ENCODE assay signal across 8 mouse cellular contexts in genomic region chr10:77515385-77516348, GRCm38 (mm10). TPM values are rescaled to one million over a fixed set of nuclear protein-coding genes. Genes with fewer than 3 reads are reported as not detected.
DNase-seq lines count a peak whose midpoint lies in the region; ATAC-seq and TF ChIP-seq lines count a peak whose summit lies in the region.

Gene Fam207a, minus strand, starts transcription at chr10:77515785.

- TF ChIP-seq EP300 in CH12.LX (IDR thresholded peaks at IDR 0.05; ENCODE audit: low read length) = no peak
- TF ChIP-seq EP300 in heart, postnatal 0 days (IDR thresholded peaks at IDR 0.05; ENCODE audit: low read depth) = no peak; the same call in 1 of the 2 replicates

- dilution Hi-C loops in CH12.LX (cut with MboI; ENCODE audit: extremely low pct_ligation_motif_present, extremely low pct_unique_long_range_greater_than_20kb, low sequenced_read_pairs) = no loop called here

- H3K36me3 ChIP-seq in CH12.LX (replicated peaks in 1 of 2; ENCODE audit: control insufficient read depth in 1 of 2, insufficient read depth in 1 of 2, low read length in 1 of 2) = peaks cover 26 to 37% of the 10 kb centered on the region in 2 experiments
- H3K36me3 ChIP-seq in forebrain, embryonic 12.5 days (replicated peaks) = peaks cover 35% of the 10 kb centered on the region
- H3K36me3 ChIP-seq in heart, postnatal 0 days (replicated peaks; ENCODE audit: control insufficient read depth, insufficient read depth, low read length) = peaks cover 34% of the 10 kb centered on the region
- H3K36me3 ChIP-seq in liver, embryonic 16.5 days (ENCODE audit: control insufficient read depth, insufficient read depth) = peaks cover 3% of the 10 kb centered on the region; the same call in 1 of the 2 replicates
- H3K36me3 ChIP-seq in neural tube, embryonic 13.5 days = peaks cover 34% of the 10 kb centered on the region
- no peaks in the 10 kb centered on the region; the same call in 1 of the 2 replicates for H3K36me3 ChIP-seq in testis, adult 2 months (ENCODE audit: control insufficient read depth, insufficient read depth, low read length)

- no peaks in the 10 kb centered on the region for H3K27me3 ChIP-seq in CH12.LX (replicated peaks)
- H3K27me3 ChIP-seq in forebrain, embryonic 12.5 days = no peaks in the 10 kb centered on the region
- H3K27me3 ChIP-seq in heart, postnatal 0 days (ENCODE audit: control insufficient read depth, insufficient read depth, low read length) = no peaks in the 10 kb centered on the region
- no peaks in the 10 kb centered on the region for H3K27me3 ChIP-seq in liver, embryonic 16.5 days (ENCODE audit: control insufficient read depth, insufficient read depth, low read depth, low read length)
- H3K27me3 ChIP-seq in neural tube, embryonic 13.5 days = no peaks in the 10 kb centered on the region
- H3K27me3 ChIP-seq in testis, adult 2 months (ENCODE audit: control insufficient read depth, insufficient read depth, low read length) = no peaks in the 10 kb centered on the region

- TF ChIP-seq CTCF in CH12.LX (conservative IDR thresholded peaks at IDR 0.05 in 1 of 2, IDR thresholded peaks at IDR 0.05 in 1 of 2; ENCODE audit: low read depth in 2 of 2, low read length in 2 of 2) = no peak
- TF ChIP-seq CTCF in heart, postnatal 0 days (IDR thresholded peaks at IDR 0.05; ENCODE audit: low read depth) = no peak
- TF ChIP-seq CTCF in testis, adult 2 months (IDR thresholded peaks at IDR 0.05; ENCODE audit: control insufficient read depth, insufficient read depth, insufficient replicate concordance, low read depth, low read length) = no peak

- peaks cover 3% of the 10 kb centered on the region for H3K9me3 ChIP-seq in CH12.LX (replicated peaks; ENCODE audit: low read length)
- no peaks in the 10 kb centered on the region for H3K9me3 ChIP-seq in forebrain, embryonic 12.5 days
- H3K9me3 ChIP-seq in heart, postnatal 0 days (replicated peaks; ENCODE audit: control insufficient read depth, low read length) = no peaks in the 10 kb centered on the region
- no peaks in the 10 kb centered on the region for H3K9me3 ChIP-seq in liver, embryonic 16.5 days (replicated peaks; ENCODE audit: control insufficient read depth, low read length)
- H3K9me3 ChIP-seq in neural tube, embryonic 13.5 days = no peaks in the 10 kb centered on the region

- TF ChIP-seq POLR2A in CH12.LX (IDR thresholded peaks at IDR 0.05; ENCODE audit: low read depth, low read length) = peak; percentile 93
- TF ChIP-seq POLR2A in testis, adult 2 months (IDR thresholded peaks at IDR 0.05; ENCODE audit: control insufficient read depth, low read depth, low read length) = peak; percentile 87

- peaks cover 12 to 66% of the 10 kb centered on the region in 2 experiments for H3K4me1 ChIP-seq in CH12.LX (ENCODE audit: control insufficient read depth in 1 of 2, insufficient read depth in 2 of 2)
- H3K4me1 ChIP-seq in forebrain, embryonic 12.5 days = peaks cover 29% of the 10 kb centered on the region
- peaks cover 18% of the 10 kb centered on the region for H3K4me1 ChIP-seq in heart, postnatal 0 days (ENCODE audit: control insufficient read depth, insufficient read depth)
- H3K4me1 ChIP-seq in liver, embryonic 16.5 days (ENCODE audit: control insufficient read depth, low read depth, low read length) = peaks cover 23% of the 10 kb centered on the region
- peaks cover 26% of the 10 kb centered on the region for H3K4me1 ChIP-seq in neural tube, embryonic 13.5 days (replicated peaks)
- H3K4me1 ChIP-seq in testis, adult 2 months (ENCODE audit: control insufficient read depth, insufficient read depth, low read length) = peaks cover 22% of the 10 kb centered on the region

- DNase-seq in CH12.LX (ENCODE audit: extremely low read depth) = peak; percentile 95
- DNase-seq in c-Kit-positive CD71-positive TER-119-negative erythroid progenitor cells, embryonic 14.5 days (ENCODE audit: low read depth) = peak; percentile 93
- peak; percentile 93 for DNase-seq in heart, postnatal 0 days (ENCODE audit: low spot score)
- DNase-seq in kidney, postnatal 4 days = peak; percentile 94 to 97

- peaks cover 21% of the 10 kb centered on the region for H3K79me2 ChIP-seq in CH12.LX (replicated peaks; ENCODE audit: control insufficient read depth, extremely low read depth, insufficient read depth, poor library complexity, severe bottlenecking)

- under 1% methylated on average over 74 of the region's 75 CpGs for WGBS in forebrain, embryonic 12.5 days
- WGBS in heart, postnatal 0 days = under 1% methylated on average over 75 of the region's 75 CpGs
- WGBS in liver, embryonic 16.5 days (ENCODE audit: insufficient replicate concordance) = under 1% methylated on average over 72 of the region's 75 CpGs
- under 1% methylated on average over 74 of the region's 75 CpGs for WGBS in neural tube, embryonic 13.5 days

- peak within 1 kb of the TSS; percentile 12; the same call in 1 of the 2 replicates for H3K27ac ChIP-seq in CH12.LX (ENCODE audit: insufficient read depth, low read depth)
- H3K27ac ChIP-seq in forebrain, embryonic 12.5 days = peak within 1 kb of the TSS; percentile 78
- peak within 1 kb of the TSS; percentile 77 for H3K27ac ChIP-seq in heart, postnatal 0 days (ENCODE audit: low read depth)
- peak within 1 kb of the TSS; percentile 80 for H3K27ac ChIP-seq in liver, embryonic 16.5 days (ENCODE audit: low read length)
- H3K27ac ChIP-seq in neural tube, embryonic 13.5 days (replicated peaks) = peak within 1 kb of the TSS; percentile 86
- peak within 1 kb of the TSS; percentile 86 for H3K27ac ChIP-seq in testis, adult 2 months (ENCODE audit: control insufficient read depth, insufficient read depth, low read depth, low read length)

- in situ Hi-C loops in CH12.LX (cut with MboI; ENCODE audit: low pct_ligation_motif_present, low pct_unique_long_range_greater_than_20kb, low sequenced_read_pairs) = loop anchor here (5.0 to 10.0 kb wide), 2 partner anchors 37 to 109 kb away; partner anchors contain the start of gene Ube2g2

- H3K4me3 ChIP-seq in CH12.LX (replicated peaks in 1 of 3; ENCODE audit: low read depth in 2 of 3, low read length in 2 of 3, poor library complexity in 1 of 3) = peak within 1 kb of the TSS; percentile 87 to 98 (median 93)
- H3K4me3 ChIP-seq in forebrain, embryonic 12.5 days (replicated peaks) = peak within 1 kb of the TSS; percentile 91
- H3K4me3 ChIP-seq in heart, postnatal 0 days (ENCODE audit: low read depth, low read length) = peak within 1 kb of the TSS; percentile 96
- peak within 1 kb of the TSS; percentile 98 for H3K4me3 ChIP-seq in liver, embryonic 16.5 days (ENCODE audit: low read depth, low read length)
- H3K4me3 ChIP-seq in neural tube, embryonic 13.5 days = peak within 1 kb of the TSS; percentile 86
- H3K4me3 ChIP-seq in testis, adult 2 months (ENCODE audit: control insufficient read depth, low read depth, low read length) = peak within 1 kb of the TSS; percentile 92

- peak; percentile 92 for ATAC-seq in forebrain, embryonic 12.5 days (ENCODE audit: low FRiP score)
- ATAC-seq in heart, postnatal 0 days (ENCODE audit: insufficient read depth, low read depth) = peak; percentile 91
- peak; percentile 92 for ATAC-seq in liver, embryonic 16.5 days (ENCODE audit: low read depth)
- peak; percentile 94 for ATAC-seq in neural tube, embryonic 13.5 days (ENCODE audit: low read depth)

- no peak for TF ChIP-seq RAD21 in CH12.LX (IDR thresholded peaks at IDR 0.05; ENCODE audit: low read depth, low read length)

- peak within 1 kb of the TSS; percentile 91 for H3K9ac ChIP-seq in CH12.LX (ENCODE audit: insufficient read depth, low read depth)
- peak within 1 kb of the TSS; percentile 89 for H3K9ac ChIP-seq in forebrain, embryonic 12.5 days
- H3K9ac ChIP-seq in heart, postnatal 0 days (replicated peaks; ENCODE audit: low read depth, low read length) = peak within 1 kb of the TSS; percentile 91
- H3K9ac ChIP-seq in liver, embryonic 16.5 days (ENCODE audit: low read depth, low read length) = peak within 1 kb of the TSS; percentile 92
- H3K9ac ChIP-seq in neural tube, embryonic 13.5 days = peak within 1 kb of the TSS; percentile 93

- peak within 1 kb of the TSS; percentile 91 for H3K4me2 ChIP-seq in CH12.LX (ENCODE audit: insufficient read depth, low read depth, poor library complexity, severe bottlenecking)
- H3K4me2 ChIP-seq in forebrain, embryonic 12.5 days = peak within 1 kb of the TSS; percentile 95
- peak within 1 kb of the TSS; percentile 98 for H3K4me2 ChIP-seq in heart, postnatal 0 days (ENCODE audit: low read depth, low read length)
- peak within 1 kb of the TSS; percentile 91 for H3K4me2 ChIP-seq in liver, embryonic 16.5 days (ENCODE audit: low read depth, low read length)
- H3K4me2 ChIP-seq in neural tube, embryonic 13.5 days = peak within 1 kb of the TSS; percentile 94

TF ChIP-seq in CH12.LX, 34 proteins besides CTCF, POLR2A, EP300 and RAD21 (continues in another document):
- TF ChIP-seq TBP (conservative IDR thresholded peaks at IDR 0.05; ENCODE audit: low read depth, low read length) = 0 out of 2 replicates have a peak, but pooled peaks have one; percentile 44
- TF ChIP-seq ZKSCAN1 (IDR thresholded peaks at IDR 0.05; ENCODE audit: borderline replicate concordance, low read depth, low read length) = no peak
- 0 out of 2 replicates have a peak, but pooled peaks have one; percentile 23 for TF ChIP-seq CHD1 (IDR thresholded peaks at IDR 0.05; ENCODE audit: low read depth, low read length)
- peak; percentile 75; the same call in 1 of the 2 replicates for TF ChIP-seq MYC (IDR thresholded peaks at IDR 0.05; ENCODE audit: low read depth, low read length)
- peak; percentile 45; the same call in 1 of the 2 replicates for TF ChIP-seq ETS1 (conservative IDR thresholded peaks at IDR 0.05; ENCODE audit: low read depth, low read length)
- TF ChIP-seq NRF1 (IDR thresholded peaks at IDR 0.05; ENCODE audit: low read depth, low read length) = peak; percentile 93
- TF ChIP-seq USF2 (conservative IDR thresholded peaks at IDR 0.05; ENCODE audit: low read depth, low read length) = no peak
- TF ChIP-seq BHLHE40 (IDR thresholded peaks at IDR 0.05; ENCODE audit: low read depth, low read length) = peak; percentile 26; the same call in 1 of the 2 replicates
- peak; percentile 84 for TF ChIP-seq TCF12 (IDR thresholded peaks at IDR 0.05; ENCODE audit: low read depth, low read length)
- TF ChIP-seq ZC3H11A (IDR thresholded peaks at IDR 0.05; ENCODE audit: low read depth, low read length) = no peak
- TF ChIP-seq SIN3A (IDR thresholded peaks at IDR 0.05; ENCODE audit: low read length) = peak; percentile 61

RNA-seq across cellular contexts. Expression of gene Fam207a, which starts in this region (rescaled TPM):
- total RNA-seq in CH12.LX (2012; rRNA removed) (46.1 and 56.1 TPM in 2 replicates), CH12.LX (2014; rRNA removed) (42.4 and 43.1 TPM in 2 replicates)
- 65.4 and 88.6 TPM in 2 replicates for polyA plus RNA-seq in CH12.LX (2012; ENCODE audit: insufficient read length, low read depth)
- polyA plus RNA-seq in forebrain, embryonic 12.5 days (2016; fragmentation: Nextera tagmentation; extraction: Ambion mirVana) = 39.4 and 44.1 TPM in 2 replicates
- 18.1 and 32.1 TPM in 2 replicates for total RNA-seq in heart, postnatal 0 days (2014; rRNA removed; ENCODE audit: low replicate concordance)
- 16.1 and 16.2 TPM in 2 replicates for polyA plus RNA-seq in heart, postnatal 0 days (2015; fragmentation: Nextera tagmentation; extraction: Ambion mirVana)
- polyA plus RNA-seq in liver, embryonic 16.5 days (2015; fragmentation: Nextera tagmentation; extraction: Ambion mirVana) = 12.1 and 13.8 TPM in 2 replicates
- 41.4 and 43.5 TPM in 2 replicates for polyA plus RNA-seq in neural tube, embryonic 13.5 days (2015; fragmentation: Nextera tagmentation; extraction: Ambion mirVana)
- 10.4 and 10.7 TPM in 2 replicates for polyA plus RNA-seq in testis, adult 2 months (2012; rRNA removed)

Comparison
In these comparisons a context has a peak if more than half of its experiments do, and no peak if none do; other contexts are left out.
1. Peak in every context shown above with its lines: DNase-seq, ATAC-seq, H3K4me3 ChIP-seq and H3K27ac ChIP-seq.
2. H3K27ac ChIP-seq: peak in every context shown above with its lines; median percentile 86 in neural tube, embryonic 13.5 days; 86 in testis, adult 2 months; 80 in liver, embryonic 16.5 days; 78 in forebrain, embryonic 12.5 days; 77 in heart, postnatal 0 days; 12 in CH12.LX.